Mouse (Mus musculus): ENCODE measurements around the gene Usp32. TPM values are rescaled to one million over a fixed set of nuclear protein-coding genes. Genes with fewer than 3 reads are reported as not detected.

Gene Usp32
- total RNA-seq, 4 experiments from 2014 or later = 21.0 to 23.9 (median 22.7) TPM

DNA sequence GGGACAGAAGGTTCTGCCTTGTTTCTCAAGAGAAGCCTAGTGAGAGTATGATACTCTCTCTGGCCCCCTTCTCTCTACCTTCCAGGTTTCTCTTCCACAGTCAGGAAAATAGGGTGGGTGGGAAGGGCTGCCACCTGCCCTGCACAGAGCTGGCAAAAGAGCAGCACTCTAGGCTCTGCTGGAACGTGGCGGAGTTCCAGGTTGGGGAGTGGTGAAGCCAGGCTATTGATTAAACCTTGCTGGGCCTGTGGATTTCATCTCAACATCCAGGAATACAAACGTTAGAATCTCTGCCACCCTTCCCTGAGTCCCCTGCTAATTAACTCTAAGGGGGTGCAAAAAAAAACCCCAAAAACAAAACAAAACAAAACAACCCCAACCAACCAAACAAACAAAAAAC lies 191.4 kb downstream of the Usp32 start:
- no peak for DNase-seq (ENCODE audit: low spot score)

GRCm38 (mm10) chr11:84948114-84948513 lies 191.8 kb downstream of the Usp32 start:
- no peak for DNase-seq (ENCODE audit: low spot score)

- no peak for DNase-seq (ENCODE audit: low spot score)
Measured at GRCm38 (mm10) chr11:84947206-84947605, 192.8 kb downstream of the Usp32 start.

GRCm38 (mm10) chr11:84945841-84946240 lies 194.1 kb downstream of the Usp32 start:
- DNase-seq (ENCODE audit: low spot score) = no peak

DNA sequence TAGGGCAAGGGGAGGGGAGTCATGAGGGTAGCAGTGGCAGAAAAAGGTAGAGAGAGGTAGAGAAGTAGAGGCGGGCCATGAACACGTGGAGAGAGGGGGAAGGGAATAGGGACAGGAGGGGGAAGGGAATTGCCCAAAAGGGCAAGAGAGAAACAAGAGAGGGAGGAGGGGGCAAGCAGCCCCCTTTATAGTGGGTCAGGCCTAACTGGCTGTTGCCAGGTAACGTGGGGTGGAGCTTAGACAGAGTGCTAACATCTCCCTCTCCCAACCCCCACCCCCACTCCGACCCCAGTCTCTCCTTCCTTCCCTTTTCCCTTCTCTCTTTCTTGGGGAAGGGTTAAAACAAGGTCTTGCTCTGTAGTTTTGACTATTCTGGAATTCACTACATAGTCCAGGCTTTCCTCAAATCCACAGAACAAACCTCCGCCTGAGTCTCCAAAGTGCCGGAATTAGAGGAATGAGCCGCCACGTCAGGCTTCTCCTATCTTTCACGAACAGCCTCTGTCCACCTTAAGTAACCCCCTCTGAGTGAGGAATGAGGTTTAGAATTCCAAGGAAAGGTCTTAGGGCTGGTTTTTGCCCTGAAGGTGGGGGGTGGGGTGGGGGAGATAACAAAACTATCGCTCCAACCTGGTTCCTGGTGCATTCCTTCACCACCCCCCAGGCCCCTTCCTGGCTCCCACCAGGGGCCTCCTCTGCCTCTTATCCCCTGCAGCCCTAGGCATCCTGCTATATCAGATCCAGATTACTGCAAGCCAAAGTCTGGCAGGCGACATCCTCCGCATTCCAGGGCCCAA lies 195.1 kb downstream of the Usp32 start:
- no peak for DNase-seq (ENCODE audit: low spot score)

DNA sequence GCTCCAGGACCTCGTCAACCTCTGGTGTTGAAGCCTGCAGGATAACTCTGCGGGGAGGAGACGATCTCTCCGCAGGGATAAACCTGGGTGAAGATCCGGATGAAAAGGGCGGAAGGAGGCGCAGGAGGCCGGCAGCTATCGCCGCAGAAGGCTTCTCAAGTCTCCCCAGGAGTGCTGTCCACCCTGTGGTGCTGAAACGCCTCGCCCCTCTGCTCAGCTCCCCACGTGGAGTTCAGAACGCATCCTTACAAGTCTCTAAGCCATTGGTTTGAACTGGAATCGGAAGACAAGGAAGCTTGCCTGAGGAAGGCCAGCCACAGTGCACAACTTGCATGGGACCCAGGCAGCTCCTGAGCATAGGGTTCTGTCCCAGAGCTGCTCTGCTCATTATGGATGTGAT lies 196.0 kb downstream of the Usp32 start:
- DNase-seq (ENCODE audit: low spot score) = no peak

GRCm38 (mm10) chr11:84940140-84940539 lies 199.8 kb downstream of the Usp32 start:
- no peak for DNase-seq (ENCODE audit: low spot score)

DNA sequence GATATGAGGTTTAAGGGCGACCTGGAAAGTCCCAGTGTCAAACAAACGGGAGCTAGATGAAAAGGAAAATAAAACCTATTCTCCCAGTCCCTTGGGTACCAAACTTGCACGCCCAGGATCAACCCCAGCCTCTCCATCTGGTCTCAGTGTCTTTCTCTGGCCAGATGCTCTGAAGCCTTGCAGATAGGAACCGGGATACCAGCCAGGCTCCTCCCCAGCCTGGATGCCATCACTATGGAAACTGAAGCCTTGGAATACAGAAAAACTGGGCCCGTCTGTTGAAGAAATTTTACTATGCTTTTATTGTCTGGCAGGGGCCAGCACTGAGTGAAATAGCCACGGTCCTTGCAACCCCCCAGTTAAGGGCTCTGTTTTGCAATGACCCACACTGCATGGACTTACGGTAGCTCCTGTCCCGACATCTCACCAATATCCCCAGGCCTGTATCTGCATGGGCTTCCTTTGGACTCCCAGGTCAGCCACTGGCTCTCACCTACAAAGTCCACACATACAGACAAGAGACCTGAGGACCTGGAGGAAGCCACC lies 200.4 kb downstream of the Usp32 start:
- no peak for DNase-seq (ENCODE audit: low spot score)

Other genes starting within 250 kb of the Usp32 start
- 10 to 100 TPM in 3 of 4 experiments, 1 to 10 TPM in 1; 9.6 to 12.6 (median 12.1) TPM for gene Znhit3, start 223.8 kb downstream of the Usp32 start, total RNA-seq (2022)
- 10 to 100 TPM; 25.1 to 33.9 (median 27.0) TPM for gene Car4, start 182.4 kb downstream of the Usp32 start, total RNA-seq (2022)
- not detected for gene 1700125H20Rik, start 30.2 kb upstream of the Usp32 start, total RNA-seq (2022)
- gene Appbp2, start 95.0 kb upstream of the Usp32 start, total RNA-seq (2022) = 10 to 100 TPM; 13.9 to 15.4 (median 15.3) TPM
- gene Ppm1d, start 171.1 kb upstream of the Usp32 start, total RNA-seq (2022) = 1 to 10 TPM; 6.8 to 8.9 (median 8.0) TPM
- 10 to 100 TPM; 35.3 to 44.4 (median 42.9) TPM for gene Bcas3, start 213.0 kb upstream of the Usp32 start, total RNA-seq (2022)